Mouse (Mus musculus): ENCODE measurements around the gene Pnrc1.

DNA sequence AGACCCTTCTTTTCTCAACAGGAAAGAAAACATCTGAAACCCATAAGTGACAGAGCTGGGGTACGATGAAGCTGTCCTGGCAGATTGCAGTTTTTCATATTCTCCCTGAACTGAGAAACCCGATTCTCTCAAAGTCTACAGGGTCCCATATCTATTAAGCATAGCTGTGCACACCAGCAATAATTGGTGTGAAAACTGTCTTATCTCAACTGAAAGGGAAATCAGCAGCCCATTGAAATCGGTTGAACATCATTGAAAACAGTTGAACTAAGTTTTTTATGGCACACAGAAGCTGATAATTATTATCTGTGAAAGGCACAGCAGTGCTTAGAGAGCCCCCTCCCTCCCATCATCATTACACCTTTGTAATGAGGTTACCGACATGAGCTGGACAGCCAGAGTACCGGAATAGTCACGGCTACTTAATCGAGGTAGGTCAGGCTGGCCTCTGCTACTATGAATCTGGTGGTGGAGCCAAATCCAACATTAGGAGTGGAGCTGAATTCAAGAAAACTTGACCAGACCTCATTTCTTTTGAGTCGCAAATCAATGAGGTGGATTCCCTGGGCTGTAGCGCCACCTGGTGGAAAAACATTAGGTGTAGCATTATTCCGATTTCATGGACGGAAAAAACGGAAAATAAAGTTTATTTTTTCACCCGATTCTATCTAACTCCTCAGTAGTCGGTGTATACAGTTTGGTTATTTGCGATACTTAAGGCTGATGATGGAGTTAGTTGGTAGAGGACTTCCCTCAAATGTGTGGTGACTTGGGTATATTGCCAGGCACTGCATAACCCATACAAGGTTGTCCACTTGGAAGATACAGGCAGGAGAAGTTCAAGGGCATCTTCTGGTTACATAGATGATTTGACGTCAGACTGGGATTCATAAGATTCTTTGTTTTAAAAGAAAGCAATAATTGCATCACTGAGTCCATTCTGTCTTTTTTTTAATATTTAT, 2.7 kb upstream of the Pnrc1 start:
- TF ChIP-seq NELFE (IDR thresholded peaks at IDR 0.05; ENCODE audit: low read depth, low read length) (no peak), CHD2 (IDR thresholded peaks at IDR 0.05; ENCODE audit: low read length) (no peak)

Data from MEL (cell line).